Comparison of ENCODE assay signal across 8 mouse cellular contexts in genomic region chr7:125490947-125491735, GRCm38 (mm10). TPM values are rescaled to one million over a fixed set of nuclear protein-coding genes. Genes with fewer than 3 reads are reported as not detected.
A peak's percentile ranks its signal among the peaks of the same experiment; 100 is the strongest.
DNase-seq lines count a peak whose midpoint lies in the region; ATAC-seq and TF ChIP-seq lines count a peak whose summit lies in the region.

Gene Nsmce1, minus strand, starts transcription at chr7:125491596.

- peak within 1 kb of the TSS; percentile 91 for H3K27ac ChIP-seq in embryonic facial prominence, embryonic 14.5 days (replicated peaks; ENCODE audit: low read depth, low read length)
- H3K27ac ChIP-seq in heart, adult 2 months = peak within 1 kb of the TSS; percentile 97
- peak within 1 kb of the TSS; percentile 88; the same call in 1 of the 2 replicates for H3K27ac ChIP-seq in limb, embryonic 13.5 days
- peak within 1 kb of the TSS; percentile 88 for H3K27ac ChIP-seq in midbrain, embryonic 16.5 days (ENCODE audit: low read length)

- H3K27me3 ChIP-seq in embryonic facial prominence, embryonic 14.5 days (replicated peaks; ENCODE audit: control insufficient read depth, insufficient read depth, low read length) = no peaks in the 10 kb centered on the region
- no peaks in the 10 kb centered on the region for H3K27me3 ChIP-seq in heart, adult 2 months (ENCODE audit: control insufficient read depth, insufficient read depth, low read length)
- H3K27me3 ChIP-seq in limb, embryonic 13.5 days = no peaks in the 10 kb centered on the region
- no peaks in the 10 kb centered on the region for H3K27me3 ChIP-seq in midbrain, embryonic 16.5 days (ENCODE audit: control insufficient read depth, insufficient read depth, low read depth, low read length)

- peaks cover 11% of the 10 kb centered on the region; the same call in 1 of the 2 replicates for H3K4me1 ChIP-seq in embryonic facial prominence, embryonic 14.5 days (ENCODE audit: control insufficient read depth, insufficient read depth, low read length)
- peaks cover 8% of the 10 kb centered on the region for H3K4me1 ChIP-seq in heart, adult 2 months (ENCODE audit: control insufficient read depth, insufficient read depth, low read length)
- H3K4me1 ChIP-seq in limb, embryonic 13.5 days = peaks cover 18% of the 10 kb centered on the region
- peaks cover 16% of the 10 kb centered on the region for H3K4me1 ChIP-seq in midbrain, embryonic 16.5 days (ENCODE audit: control insufficient read depth, insufficient read depth, low read length)

- DNase-seq in 3T3-L1 (ENCODE audit: low read depth, low spot score) = peak; percentile 94
- DNase-seq in adrenal gland, postnatal 4 days (ENCODE audit: low spot score in 2 of 2) = peak; percentile 78 to 87
- peak; percentile 99 for DNase-seq in embryonic facial prominence, embryonic 14.5 days (ENCODE audit: low spot score)
- DNase-seq in heart, adult 2 months = peak; percentile 93 to 98
- DNase-seq in kidney, adult 8-10 months = peak; percentile 95
- DNase-seq in spleen, postnatal 10 days (ENCODE audit: low spot score in 2 of 2) = peak; percentile 88 to 96

- TF ChIP-seq POLR2A in heart, adult 2 months (IDR thresholded peaks at IDR 0.05; ENCODE audit: insufficient read depth, low read depth, low read length) = peak; percentile 70; the same call in 1 of the 2 replicates

- peak; percentile 71 for TF ChIP-seq CTCF in heart, adult 2 months (IDR thresholded peaks at IDR 0.05)

- intact Hi-C loops in heart, adult 2 months (cut with DNase I) = loop anchor here (1.0 kb wide), 1 partner anchor 19 kb away; no protein-coding TSS in a partner anchor

- under 1% methylated on average over 55 of the region's 56 CpGs for WGBS in embryonic facial prominence, embryonic 14.5 days
- under 1% methylated on average over 56 of the region's 56 CpGs for WGBS in heart, adult 2 months
- WGBS in limb, embryonic 13.5 days = under 1% methylated on average over 56 of the region's 56 CpGs
- WGBS in midbrain, embryonic 16.5 days = under 1% methylated on average over 55 of the region's 56 CpGs

- H3K36me3 ChIP-seq in embryonic facial prominence, embryonic 14.5 days (ENCODE audit: control insufficient read depth, insufficient read depth, low read length) = peaks cover 5% of the 10 kb centered on the region; the same call in 1 of the 2 replicates
- no peaks in the 10 kb centered on the region; the same call in 1 of the 2 replicates for H3K36me3 ChIP-seq in heart, adult 2 months (ENCODE audit: control insufficient read depth, insufficient read depth, low read length)
- H3K36me3 ChIP-seq in limb, embryonic 13.5 days = peaks cover 3% of the 10 kb centered on the region
- no peaks in the 10 kb centered on the region for H3K36me3 ChIP-seq in midbrain, embryonic 16.5 days (ENCODE audit: control insufficient read depth, insufficient read depth, low read length)

- peak within 1 kb of the TSS; percentile 84 for H3K4me2 ChIP-seq in embryonic facial prominence, embryonic 14.5 days (ENCODE audit: low read depth, low read length)
- peak within 1 kb of the TSS; percentile 77 for H3K4me2 ChIP-seq in limb, embryonic 13.5 days (replicated peaks)
- H3K4me2 ChIP-seq in midbrain, embryonic 16.5 days (ENCODE audit: low read length) = peak within 1 kb of the TSS; percentile 69

- H3K4me3 ChIP-seq in embryonic facial prominence, embryonic 14.5 days (ENCODE audit: low read depth, low read length) = peak within 1 kb of the TSS; percentile 73
- H3K4me3 ChIP-seq in heart, adult 2 months = peak within 1 kb of the TSS; percentile 81
- peak within 1 kb of the TSS; percentile 56 for H3K4me3 ChIP-seq in limb, embryonic 13.5 days
- H3K4me3 ChIP-seq in midbrain, embryonic 16.5 days (ENCODE audit: low read depth, low read length) = peak within 1 kb of the TSS; percentile 54

- H3K9me3 ChIP-seq in embryonic facial prominence, embryonic 14.5 days (ENCODE audit: control insufficient read depth, low read length) = no peaks in the 10 kb centered on the region
- H3K9me3 ChIP-seq in limb, embryonic 13.5 days = no peaks in the 10 kb centered on the region
- no peaks in the 10 kb centered on the region for H3K9me3 ChIP-seq in midbrain, embryonic 16.5 days (replicated peaks; ENCODE audit: control insufficient read depth, low read length, poor library complexity, severe bottlenecking)

- TF ChIP-seq EP300 in heart, adult 2 months (IDR thresholded peaks at IDR 0.05; ENCODE audit: insufficient read depth, low read depth, low read length) = peak; percentile 45; the same call in 1 of the 2 replicates

- peak within 1 kb of the TSS; percentile 86 for H3K9ac ChIP-seq in embryonic facial prominence, embryonic 14.5 days (ENCODE audit: low read depth, low read length)
- peak within 1 kb of the TSS; percentile 68 for H3K9ac ChIP-seq in heart, adult 2 months (ENCODE audit: low read depth, low read length)
- peak within 1 kb of the TSS; percentile 71 for H3K9ac ChIP-seq in limb, embryonic 13.5 days
- peak within 1 kb of the TSS; percentile 74 for H3K9ac ChIP-seq in midbrain, embryonic 16.5 days (ENCODE audit: low read depth, low read length)

- peak; percentile 99 for ATAC-seq in embryonic facial prominence, embryonic 14.5 days (ENCODE audit: low read depth)
- peak; percentile 99 for ATAC-seq in limb, embryonic 13.5 days (ENCODE audit: low FRiP score, low read depth)
- peak; percentile 99 for ATAC-seq in midbrain, embryonic 16.5 days

- no peaks in the 10 kb centered on the region for H3K79me2 ChIP-seq in heart, adult 2 months (replicated peaks; ENCODE audit: control insufficient read depth, insufficient read depth, low read length)

RNA-seq across cellular contexts. Expression of gene Nsmce1, which starts in this region (rescaled TPM):
- 10 to 100 TPM; 59.7 to 60.0 TPM for total RNA-seq in adrenal gland, postnatal 4 days (2021)
- 115 and 116 TPM in 2 replicates for polyA plus RNA-seq in embryonic facial prominence, embryonic 14.5 days (2014; fragmentation: Nextera tagmentation; extraction: Ambion mirVana)
- 10 to 100 TPM; 25.6 to 33.1 TPM for total RNA-seq in heart, adult 2 months (2021)
- 41.9 and 66.5 TPM in 2 replicates for polyA plus RNA-seq in heart, adult 2 months (2012; rRNA removed)
- polyA plus RNA-seq in limb, embryonic 13.5 days (2015; fragmentation: Nextera tagmentation; extraction: Ambion mirVana) = 121 and 122 TPM in 2 replicates
- 85.5 and 86.6 TPM in 2 replicates for polyA plus RNA-seq in midbrain, embryonic 16.5 days (2015; fragmentation: Nextera tagmentation; extraction: Ambion mirVana)

Comparison
In these comparisons a context has a peak if more than half of its experiments do, and no peak if none do; other contexts are left out.
1. Peak in every context shown above with its lines: DNase-seq, ATAC-seq, H3K4me3 ChIP-seq and H3K27ac ChIP-seq.